Mouse (Mus musculus) testis, adult 2 months (tissue): ENCODE measurements around the gene Armc9.

Experiments
- CTCF ChIP-seq: fragments of 200-500 bp; IDR thresholded peaks from 2 replicates; pipeline ENCODE4 v1.5.1; 2012; ENCODE audit warnings: low read depth, mild to moderate bottlenecking, inconsistent platforms, low read length, moderate library complexity; ENCODE audit not compliant: control insufficient read depth, insufficient read depth, insufficient replicate concordance
- POLR2A ChIP-seq: fragments of 200-500 bp; IDR thresholded peaks from 2 replicates; pipeline ENCODE4 v1.6.1; 2012; ENCODE audit warnings: low read depth, mild to moderate bottlenecking, inconsistent platforms, low read length, moderate library complexity; ENCODE audit not compliant: control insufficient read depth

DNA sequence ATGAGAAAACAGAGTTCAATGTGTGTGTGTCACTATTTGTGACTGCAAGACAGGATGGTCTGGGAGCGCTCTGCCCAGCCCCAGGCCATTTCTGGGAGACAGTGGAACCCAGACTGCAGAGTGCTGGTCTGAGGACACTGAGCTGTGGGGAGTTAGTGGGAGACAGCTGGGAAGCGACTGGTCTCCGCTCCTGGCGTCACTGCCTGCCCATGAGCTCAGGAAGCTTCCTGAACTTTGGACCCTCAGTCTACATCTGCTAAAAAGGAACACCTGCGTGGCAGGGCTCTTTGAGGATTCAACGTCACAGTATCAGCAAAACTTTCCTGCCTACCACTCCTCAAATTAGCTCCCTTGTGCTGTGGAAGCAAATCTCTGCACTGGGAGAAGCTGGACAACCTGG lies 117.1 kb downstream of the Armc9 start:
- no peak for TF ChIP-seq CTCF
- TF ChIP-seq POLR2A, result no peak
